Mouse (Mus musculus) right cerebral cortex, postnatal 10 days (tissue): ENCODE measurements around the gene Btg2.

Experiments used
- DNase-seq, 2 experiments: peaks; one replicate each; pipeline ENCODE4 v3.0.0; 2021; ENCODE audit warnings: low spot score in 2 of 2

The Btg2 gene

GRCm38 (mm10) chr1:134059739-134060695 is 18.9 kb downstream of the Btg2 start:
- DNase-seq = no peak

GRCm38 (mm10) chr1:134058870-134059269 is 20.1 kb downstream of the Btg2 start:
- DNase-seq = no peak

GRCm38 (mm10) chr1:134057736-134058135 is 21.2 kb downstream of the Btg2 start:
- DNase-seq = no peak

GRCm38 (mm10) chr1:134056285-134056684 is 22.6 kb downstream of the Btg2 start:
- DNase-seq = no peak

- no peak for DNase-seq
Measured at GRCm38 (mm10) chr1:134055666-134056245, 23.2 kb downstream of the Btg2 start.

- no peak for DNase-seq
Measured at GRCm38 (mm10) chr1:134055058-134055457, 23.9 kb downstream of the Btg2 start.

- peak; percentile 91 to 93 for DNase-seq
Measured at GRCm38 (mm10) chr1:134053207-134053606, 25.7 kb downstream of the Btg2 start.

- DNase-seq = no peak
Measured at GRCm38 (mm10) chr1:134049542-134049941, 29.4 kb downstream of the Btg2 start.

- DNase-seq = peak; percentile 83 to 89
Measured at GRCm38 (mm10) chr1:134048759-134049158, 30.2 kb downstream of the Btg2 start.

- no peak for DNase-seq
Measured at GRCm38 (mm10) chr1:134047431-134047830, 31.5 kb downstream of the Btg2 start.

- DNase-seq = no peak
Measured at GRCm38 (mm10) chr1:134046387-134046786, 32.5 kb downstream of the Btg2 start.

GRCm38 (mm10) chr1:134045971-134046370 is 32.9 kb downstream of the Btg2 start:
- DNase-seq = peak; percentile 85 to 92

- no peak for DNase-seq
Measured at GRCm38 (mm10) chr1:134044805-134045204, 34.1 kb downstream of the Btg2 start.

- no peak for DNase-seq
Measured at GRCm38 (mm10) chr1:134042341-134042740, 36.6 kb downstream of the Btg2 start.

- DNase-seq = peak in 1 of 2 experiments; percentile 55
Measured at GRCm38 (mm10) chr1:134041900-134042299, 37.0 kb downstream of the Btg2 start.

- no peak for DNase-seq
Measured at GRCm38 (mm10) chr1:134039361-134039760, 39.6 kb downstream of the Btg2 start.

- no peak for DNase-seq
Measured at GRCm38 (mm10) chr1:134038336-134038735, 40.6 kb downstream of the Btg2 start.

- DNase-seq = no peak
Measured at GRCm38 (mm10) chr1:134037172-134037571, 41.7 kb downstream of the Btg2 start, which contains the start of gene Fmod. Gene Fmod (plus strand): TSS chr1:134037254.

- no peak for DNase-seq
Measured at GRCm38 (mm10) chr1:134036492-134036891, 42.4 kb downstream of the Btg2 start.

- DNase-seq = peak; percentile 78 to 84
Measured at GRCm38 (mm10) chr1:134028161-134028846, 50.6 kb downstream of the Btg2 start.

- DNase-seq = no peak
Measured at GRCm38 (mm10) chr1:134026741-134027140, 52.2 kb downstream of the Btg2 start.

- no peak for DNase-seq
Measured at GRCm38 (mm10) chr1:134025975-134026374, 52.9 kb downstream of the Btg2 start.
